Mouse (Mus musculus) stomach, postnatal 0 days (tissue): Measurements from ENCODE around the gene Hfe.
A peak's percentile ranks its signal among the peaks of the same experiment; 100 is the strongest.
"Not testable (repeated sequence)": the region's sequence is repeated elsewhere in the genome, so short reads cannot be mapped to it uniquely, and the experiment has no call there.

ENCODE experiments used
- CTCF ChIP-seq: IDR thresholded peaks from 2 replicates; pipeline ENCODE4 v1.5.1; 2016; ENCODE audit warnings: antibody characterized with exemption, low read depth, mild to moderate bottlenecking, moderate library complexity
- EP300 ChIP-seq: optimal IDR thresholded peaks from 2 replicates; pipeline ENCODE3; 2016; ENCODE audit warnings: antibody characterized with exemption

DNA sequence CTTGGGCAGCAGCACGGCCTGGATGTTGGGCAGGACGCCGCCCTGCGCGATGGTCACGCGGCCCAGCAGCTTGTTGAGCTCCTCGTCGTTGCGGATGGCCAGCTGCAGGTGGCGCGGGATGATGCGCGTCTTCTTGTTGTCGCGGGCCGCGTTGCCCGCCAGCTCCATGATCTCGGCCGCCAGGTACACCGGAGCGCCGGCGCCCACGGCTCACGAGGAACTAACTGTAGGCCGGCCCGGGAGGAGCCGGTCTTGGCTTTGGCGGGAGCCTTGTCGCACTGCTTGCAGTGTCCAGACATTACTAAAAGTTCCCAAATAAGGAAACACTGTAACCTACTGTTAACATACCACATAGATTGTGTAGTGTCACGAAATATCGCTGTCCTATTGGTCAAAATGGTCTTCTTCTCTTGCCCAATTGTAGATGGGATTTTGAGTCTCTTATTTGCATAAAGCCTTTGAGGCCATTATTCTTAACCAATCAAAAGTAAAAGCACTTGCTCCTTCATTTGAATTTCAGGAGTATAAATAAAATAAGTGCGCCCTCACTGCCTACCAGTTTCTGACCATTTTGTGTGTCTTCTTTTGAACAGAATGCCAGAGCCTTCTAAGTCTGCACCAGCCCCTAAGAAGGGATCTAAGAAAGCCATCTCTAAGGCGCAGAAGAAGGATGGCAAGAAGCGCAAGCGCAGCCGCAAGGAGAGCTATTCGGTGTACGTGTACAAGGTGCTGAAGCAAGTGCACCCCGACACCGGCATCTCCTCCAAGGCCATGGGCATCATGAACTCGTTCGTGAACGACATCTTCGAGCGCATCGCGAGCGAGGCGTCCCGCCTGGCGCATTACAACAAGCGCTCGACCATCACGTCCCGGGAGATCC lies 35.8 kb upstream of the Hfe start, which contains the start of gene Hist1h2bb:
- TF ChIP-seq CTCF: not testable (repeated sequence)
- peak; percentile 43 for TF ChIP-seq EP300
